Mouse (Mus musculus) forebrain, embryonic 12.5 days (tissue): ENCODE measurements around the gene Ces2f. TPM values are rescaled to one million over a fixed set of nuclear protein-coding genes. Genes with fewer than 3 reads are reported as not detected.

ENCODE experiments used
- ATAC-seq: fragments of 200-750 bp; cut with Nextera tagmentation; 2 replicates; pipeline ENCODE4 v1.8.0; 2017; ENCODE audit warnings: moderate TSS enrichment; ENCODE audit not compliant: low FRiP score
- H3K27ac ChIP-seq: fragments of 300-500 bp; sonication (generic); 2 replicates; pipeline ENCODE4 v1.5.1; 2016; ENCODE audit warnings: mild to moderate bottlenecking
- H3K27me3 ChIP-seq: fragments of 300-500 bp; sonication (generic); 2 replicates; pipeline ENCODE4 v1.6.1; 2016; ENCODE audit warnings: mild to moderate bottlenecking
- H3K36me3 ChIP-seq: fragments of 300-500 bp; sonication (generic); replicated peaks from 2 replicates; pipeline ENCODE4 v1.6.1; 2016; ENCODE audit warnings: mild to moderate bottlenecking
- H3K4me1 ChIP-seq: fragments of 300-500 bp; sonication (generic); 2 replicates; pipeline ENCODE4 v1.6.1; 2016
- H3K4me2 ChIP-seq: fragments of 300-500 bp; sonication (generic); 2 replicates; pipeline ENCODE4 v1.6.1; 2016; ENCODE audit warnings: mild to moderate bottlenecking, moderate library complexity
- H3K4me3 ChIP-seq: fragments of 300-500 bp; sonication (generic); replicated peaks from 2 replicates; pipeline ENCODE4 v1.5.1; 2016; ENCODE audit warnings: mild to moderate bottlenecking
- H3K9ac ChIP-seq: fragments of 300-500 bp; sonication (generic); 2 replicates; pipeline ENCODE4 v1.6.1; 2016; ENCODE audit warnings: mild to moderate bottlenecking
- H3K9me3 ChIP-seq: fragments of 300-500 bp; sonication (generic); 2 replicates; pipeline ENCODE4 v1.6.1; 2016
- WGBS: fragments of 180-500 bp; shearing (Covaris S2); methylation state at CpG from one replicate; pipeline ENCODE4 v1.1.7; 2016; 5-methylcytosine and 5-hydroxymethylcytosine counted together
- polyA plus RNA-seq: library from polyadenylated mRNA; unstranded; fragments of >200 nt; fragmentation: Nextera tagmentation; extraction: Ambion mirVana; gene quantifications from 2 replicates; pipeline ENCODE4 v1.2.1, GENCODE M21; 2016

Gene Ces2f
- polyA plus RNA-seq, 1 experiment from 2014 or later, result not detected

DNA sequence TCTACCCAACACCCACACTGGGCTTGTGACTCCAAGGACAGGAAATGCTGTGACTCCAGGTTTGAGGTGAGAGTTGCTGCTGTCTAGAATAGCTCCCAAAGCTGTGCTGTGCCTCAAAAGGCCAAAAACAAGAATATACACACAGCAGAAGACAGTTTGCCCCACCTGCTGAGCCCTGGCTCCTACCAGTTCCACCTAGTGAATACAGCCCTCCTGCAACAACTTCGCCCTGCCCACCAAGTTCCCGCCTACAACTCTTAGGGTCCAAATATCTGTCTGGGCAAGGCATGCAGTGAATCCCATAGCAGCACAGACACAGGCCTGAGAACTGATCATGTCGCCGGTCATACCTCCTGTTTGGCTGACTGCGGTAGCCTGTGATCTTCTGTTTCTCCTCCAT lies 37.0 kb downstream of the Ces2f start:
- peaks cover 9% of the 10 kb centered on the region; the same call in 1 of the 2 replicates for H3K9me3 ChIP-seq
- no peaks in the 10 kb centered on the region for H3K4me1 ChIP-seq
- no peak overlapping the region for H3K4me2 ChIP-seq
- no peak overlapping the region for H3K4me3 ChIP-seq
- no peaks in the 10 kb centered on the region for H3K36me3 ChIP-seq
- no peaks in the 10 kb centered on the region for H3K27me3 ChIP-seq
- 91% methylated on average over 5 of the region's 5 CpGs for WGBS
- H3K9ac ChIP-seq, result no peak overlapping the region
- H3K27ac ChIP-seq, result no peak overlapping the region
- no peak for ATAC-seq

DNA sequence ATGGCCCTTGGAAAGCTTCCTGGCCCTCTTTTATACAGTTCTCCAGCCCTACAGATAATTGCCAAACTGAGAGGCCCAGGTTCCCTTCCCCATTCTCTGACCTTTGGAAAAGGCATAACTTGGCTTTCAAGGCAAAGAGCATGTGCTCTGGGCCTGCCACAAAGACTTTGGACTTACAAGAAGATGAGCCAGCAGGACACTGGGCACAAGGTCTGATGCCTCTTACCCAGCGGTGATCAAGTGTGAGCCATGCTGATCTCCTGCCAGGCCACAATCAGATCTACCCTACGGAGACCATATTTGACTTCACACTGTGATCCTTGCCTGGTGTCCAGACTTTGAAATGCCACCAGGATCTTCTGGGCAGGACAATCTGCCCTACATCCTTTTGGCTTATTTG lies 37.8 kb downstream of the Ces2f start:
- Histone ChIP-seq H3K4me1 (no peaks in the 10 kb centered on the region), H3K4me2 (no peak overlapping the region), H3K9me3 (peaks cover 4% of the 10 kb centered on the region; the same call in 1 of the 2 replicates), H3K27me3 (no peaks in the 10 kb centered on the region), H3K36me3 (no peaks in the 10 kb centered on the region), H3K9ac (no peak overlapping the region), H3K27ac (no peak overlapping the region), H3K4me3 (no peak overlapping the region)
- ATAC-seq, result no peak
- 90% methylated on average over 2 of the region's 2 CpGs for WGBS

DNA sequence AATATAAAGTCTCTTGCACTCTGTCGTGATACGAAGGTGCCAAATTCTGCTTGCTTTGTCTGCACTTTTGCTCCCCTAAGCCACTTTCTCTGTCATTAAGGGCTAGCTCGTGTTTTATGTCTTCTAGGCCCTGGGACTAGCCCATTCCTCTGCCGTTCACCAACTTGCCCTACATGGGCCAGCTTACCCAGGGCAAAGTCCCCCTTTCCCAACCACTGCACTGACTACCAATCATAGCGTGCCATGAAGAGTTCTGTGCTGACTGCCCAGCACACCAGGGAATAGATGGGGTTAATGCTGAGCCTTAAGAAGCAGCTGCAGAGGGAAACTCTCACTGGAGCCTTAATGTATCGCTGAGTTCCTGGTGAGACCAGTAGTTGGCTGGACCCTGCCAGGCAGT lies 51.0 kb downstream of the Ces2f start:
- Histone ChIP-seq H3K4me3 (no peak overlapping the region), H3K27ac (no peak overlapping the region), H3K4me2 (no peak overlapping the region), H3K9ac (no peak overlapping the region), H3K27me3 (no peaks in the 10 kb centered on the region), H3K36me3 (no peaks in the 10 kb centered on the region), H3K9me3 (no peaks in the 10 kb centered on the region), H3K4me1 (no peaks in the 10 kb centered on the region)
- WGBS, result 84% methylated on average over 6 of the region's 6 CpGs
- ATAC-seq, result no peak

DNA sequence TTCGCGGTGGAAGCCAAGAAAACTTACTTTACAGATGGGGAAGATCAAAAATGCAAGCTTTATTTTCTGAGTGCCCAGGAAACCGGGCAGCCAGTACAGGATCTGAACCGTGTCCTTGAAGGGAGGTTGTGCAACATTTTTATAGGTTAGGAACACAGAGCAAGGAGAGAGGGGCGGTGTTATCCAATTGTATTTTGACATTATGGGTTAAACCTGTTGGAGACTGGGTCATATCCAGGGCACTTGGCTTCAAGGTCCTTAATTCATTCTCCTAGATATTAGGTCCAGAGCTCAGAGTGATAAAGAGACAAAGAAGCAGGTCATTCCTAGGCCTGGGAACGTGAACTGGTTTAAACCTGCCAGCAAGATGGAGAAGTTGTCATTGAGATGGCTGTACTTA lies 52.0 kb downstream of the Ces2f start:
- Histone ChIP-seq H3K4me1 (no peaks in the 10 kb centered on the region), H3K9me3 (no peaks in the 10 kb centered on the region), H3K4me2 (no peak overlapping the region), H3K36me3 (no peaks in the 10 kb centered on the region), H3K27me3 (no peaks in the 10 kb centered on the region), H3K4me3 (no peak overlapping the region), H3K27ac (no peak overlapping the region), H3K9ac (no peak overlapping the region)
- no peak for ATAC-seq
- 91% methylated on average over 6 of the region's 6 CpGs for WGBS

DNA sequence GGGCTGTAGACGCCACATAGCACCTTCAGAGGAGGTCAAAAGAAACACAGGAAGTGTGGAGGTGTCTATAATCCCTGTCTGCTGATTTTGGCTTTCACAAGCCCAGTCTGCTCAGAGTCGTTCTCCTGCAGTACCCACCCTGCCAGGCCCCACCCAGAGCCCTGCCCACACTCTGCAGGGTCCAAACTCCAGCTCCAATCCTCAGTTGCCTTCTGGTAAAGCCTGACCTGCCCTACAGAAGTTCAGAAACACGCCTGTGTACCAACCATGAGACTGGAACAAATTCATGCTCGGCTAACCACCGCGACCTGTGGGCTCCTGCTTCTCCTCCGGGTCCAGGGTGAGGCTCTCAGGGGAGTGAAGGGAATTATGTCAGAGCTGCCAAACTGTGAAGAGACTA lies 53.4 kb downstream of the Ces2f start, which contains the start of gene Ces2h:
Gene Ces2h (plus strand): TSS at position 268 of the 400 bp plus-strand sequence.
- ATAC-seq, result no peak

More for the DNA sequence above, 53.4 kb downstream of the Ces2f start, which contains the start of gene Ces2h:
- H3K27me3 ChIP-seq, result no peaks in the 10 kb centered on the region
- no peak within 1 kb of the TSS for H3K4me3 ChIP-seq
- WGBS, result 88% methylated on average over 7 of the region's 7 CpGs
- H3K9ac ChIP-seq, result no peak within 1 kb of the TSS
- no peaks in the 10 kb centered on the region for H3K36me3 ChIP-seq
- H3K4me1 ChIP-seq, result no peaks in the 10 kb centered on the region
- no peaks in the 10 kb centered on the region for H3K9me3 ChIP-seq
- H3K27ac ChIP-seq, result no peak within 1 kb of the TSS
- no peak within 1 kb of the TSS for H3K4me2 ChIP-seq

Other genes starting within 250 kb of the Ces2f start
- gene Ces2a, start 213.4 kb upstream of the Ces2f start, polyA plus RNA-seq, result not detected in 2 replicates
- gene Ces2b, start 115.8 kb upstream of the Ces2f start, polyA plus RNA-seq, result 0.13 and 0.17 TPM in 2 replicates
- gene Ces2c, start 100.3 kb upstream of the Ces2f start, polyA plus RNA-seq, result not detected in 2 replicates
- gene Ces2e, start 21.1 kb upstream of the Ces2f start, polyA plus RNA-seq, result not detected in 2 replicates
- not detected in 2 replicates for gene Ces2g, start 14.4 kb downstream of the Ces2f start, polyA plus RNA-seq
- not detected in 2 replicates for gene Ces2h, start 53.5 kb downstream of the Ces2f start, polyA plus RNA-seq
- gene Ces3a, start 101.2 kb downstream of the Ces2f start, polyA plus RNA-seq, result not detected in 2 replicates
- gene Ces3b, start 136.4 kb downstream of the Ces2f start, polyA plus RNA-seq, result not detected in 2 replicates
- not detected in 2 replicates for gene Ces4a, start 184.4 kb downstream of the Ces2f start, polyA plus RNA-seq
- gene Cbfb, start 223.3 kb downstream of the Ces2f start, polyA plus RNA-seq, result 58.3 and 60.0 TPM in 2 replicates